Comparison of ENCODE assay signal across 27 mouse cellular contexts in genomic region chr4:126081601-126082000, GRCm38 (mm10). TPM values are rescaled to one million over a fixed set of nuclear protein-coding genes. Genes with fewer than 3 reads are reported as not detected.
DNase-seq lines count a peak whose midpoint lies in the region; ATAC-seq and TF ChIP-seq lines count a peak whose summit lies in the region.
"Had no signal": no experiment of that assay in that cellular context is flagged by ENCODE, and none has a peak within 500 bp of the region (broad histone marks: within the 10 kb centered on the region; RNA-seq: fewer than 3 reads in every experiment).

No protein-coding gene starts in this region.

- no peak overlapping the region for H3K4me2 ChIP-seq in intestine, embryonic 15.5 days (replicated peaks)

- 94% methylated on average over 1 of the region's 1 CpGs for WGBS in intestine, embryonic 15.5 days

- H3K36me3 ChIP-seq in intestine, embryonic 15.5 days, result no peaks in the 10 kb centered on the region
- H3K36me3 ChIP-seq: G1E had no signal

- H3K4me3 ChIP-seq in gastrocnemius, adult 2 months, result no peak overlapping the region
- no peak overlapping the region for H3K4me3 ChIP-seq in intestine, embryonic 15.5 days (replicated peaks)

- no peak for TF ChIP-seq CTCF in gastrocnemius, adult 2 months (IDR thresholded peaks at IDR 0.05)

- H3K27me3 ChIP-seq in intestine, embryonic 15.5 days (replicated peaks), result no peaks in the 10 kb centered on the region
- H3K27me3 ChIP-seq: CH12.LX, Patski had no signal

- intact Hi-C loops in gastrocnemius, adult 2 months (cut with DNase I), result no loop called here

- no peaks in the 10 kb centered on the region; the same call in 1 of the 2 replicates for H3K4me1 ChIP-seq in intestine, embryonic 15.5 days (replicated peaks)

- ATAC-seq in intestine, embryonic 15.5 days, result no peak
- ATAC-seq in erythroid progenitor cell, adult 5-6 weeks (replicated peaks; ENCODE audit: low FRiP score, poor library complexity, severe bottlenecking), result no peak
- ATAC-seq: activated CD4-positive, CD25-positive, alpha-beta regulatory T cell, adult 4 months; CD4-positive, CD25-positive, alpha-beta regulatory T cell, adult 4 months; Patski had no signal

- peak; percentile 1 for DNase-seq in gastrocnemius, adult 2 months
- DNase-seq in gastrocnemius, postnatal 10 days, result no peak
- DNase-seq in ES-CJ7 (ENCODE audit: low read depth, low spot score) (peak; percentile 63), R1 (ENCODE audit: low read depth, low spot score) (peak; percentile 85), ZHBTc4 (ENCODE audit: low read depth, low spot score) (peak; percentile 80)
- DNase-seq in adrenal gland, postnatal 25 days, result no peak
- DNase-seq: adrenal gland, adult 2 months; adrenal gland, adult 8-10 months; adrenal gland, postnatal 10 days; adrenal gland, postnatal 14 days; adrenal gland, postnatal 36 days; B cell, adult 2 months; cerebellum, adult 11 months; cerebellum, adult 11-12 months; cerebellum, adult 18-20 months; cerebellum, adult 2 months; cerebellum, adult 8-10 months; cerebellum, adult 9-10 months had no signal

- no peak overlapping the region for H3K9ac ChIP-seq in intestine, embryonic 15.5 days

- H3K9me3 ChIP-seq in intestine, embryonic 15.5 days, result no peaks in the 10 kb centered on the region
- H3K9me3 ChIP-seq: G1E had no signal

- H3K27ac ChIP-seq in gastrocnemius, adult 2 months, result no peak overlapping the region
- no peak overlapping the region for H3K27ac ChIP-seq in intestine, embryonic 15.5 days

RNA-seq across cellular contexts. Expression of gene Lsm10, which starts 14.8 kb away (rescaled TPM):
- 1 to 10 TPM; 7.3 to 7.4 TPM for total RNA-seq in gastrocnemius, adult 2 months (2021)
- total RNA-seq in gastrocnemius, postnatal 10 days (2021), result 10 to 100 TPM in 1 of 2 experiments, 1 to 10 TPM in 1; 8.0 to 10.8 TPM
- polyA plus RNA-seq in intestine, embryonic 15.5 days (2015; fragmentation: Nextera tagmentation; extraction: Ambion mirVana), result 55.3 TPM in 2 replicates
- 18.0 and 73.2 TPM in 2 replicates for total RNA-seq in erythroid progenitor cell, adult 5-6 weeks (2015; ENCODE audit: low replicate concordance)
- 2.2 and 4.1 TPM in 2 replicates for total RNA-seq in erythroid progenitor cell, adult 5-6 weeks (2017; ENCODE audit: low replicate concordance)
- 45.4 and 48.0 TPM in 2 replicates for total RNA-seq in adrenal gland, postnatal 25 days (2021)

RNA-seq across cellular contexts. Expression of gene Stk40, which starts 22.2 kb away (rescaled TPM):
- 100 to 1,000 TPM; 102 to 108 TPM for total RNA-seq in gastrocnemius, adult 2 months (2021)
- 10 to 100 TPM; 28.8 to 39.5 TPM for total RNA-seq in gastrocnemius, postnatal 10 days (2021)
- polyA plus RNA-seq in intestine, embryonic 15.5 days (2015; fragmentation: Nextera tagmentation; extraction: Ambion mirVana), result 29.5 and 32.1 TPM in 2 replicates
- 4.7 and 10.1 TPM in 2 replicates for total RNA-seq in erythroid progenitor cell, adult 5-6 weeks (2015; ENCODE audit: low replicate concordance)
- total RNA-seq in erythroid progenitor cell, adult 5-6 weeks (2017; ENCODE audit: low replicate concordance), result 2.4 and 6.4 TPM in 2 replicates
- total RNA-seq in adrenal gland, postnatal 25 days (2021), result 41.2 and 43.1 TPM in 2 replicates

RNA-seq across cellular contexts. Expression of gene Oscp1, which starts 23.2 kb away (rescaled TPM):
- 1 to 10 TPM; 2.3 to 3.7 TPM for total RNA-seq in gastrocnemius, adult 2 months (2021)
- total RNA-seq in gastrocnemius, postnatal 10 days (2021), result 1 to 10 TPM; 2.9 to 3.5 TPM
- 8.9 and 11.0 TPM in 2 replicates for polyA plus RNA-seq in intestine, embryonic 15.5 days (2015; fragmentation: Nextera tagmentation; extraction: Ambion mirVana)
- 1.3 and 14.8 TPM in 2 replicates for total RNA-seq in erythroid progenitor cell, adult 5-6 weeks (2015; ENCODE audit: low replicate concordance)
- total RNA-seq in erythroid progenitor cell, adult 5-6 weeks (2017; ENCODE audit: low replicate concordance), result 5.6 and 8.9 TPM in 2 replicates
- 7.2 and 12.2 TPM in 2 replicates for total RNA-seq in adrenal gland, postnatal 25 days (2021)

RNA-seq across cellular contexts. Expression of gene Mrps15, which starts 34.9 kb away (rescaled TPM):
- 10 to 100 TPM; 72.3 to 86.8 TPM for total RNA-seq in gastrocnemius, adult 2 months (2021)
- 10 to 100 TPM; 59.0 to 61.2 TPM for total RNA-seq in gastrocnemius, postnatal 10 days (2021)
- polyA plus RNA-seq in intestine, embryonic 15.5 days (2015; fragmentation: Nextera tagmentation; extraction: Ambion mirVana), result 142 and 166 TPM in 2 replicates
- 22.6 and 42.9 TPM in 2 replicates for total RNA-seq in erythroid progenitor cell, adult 5-6 weeks (2015; ENCODE audit: low replicate concordance)
- 15.5 and 28.0 TPM in 2 replicates for total RNA-seq in erythroid progenitor cell, adult 5-6 weeks (2017; ENCODE audit: low replicate concordance)
- total RNA-seq in adrenal gland, postnatal 25 days (2021), result 74.4 and 98.0 TPM in 2 replicates

RNA-seq across cellular contexts. Expression of gene Csf3r, which starts 57.3 kb away (rescaled TPM):
- under 1 TPM; 0.17 to 0.26 TPM for total RNA-seq in gastrocnemius, adult 2 months (2021)
- 1 to 10 TPM in 1 of 2 experiments, not detected in 1; 1.1 TPM for total RNA-seq in gastrocnemius, postnatal 10 days (2021)
- 0.85 and 1.1 TPM in 2 replicates for polyA plus RNA-seq in intestine, embryonic 15.5 days (2015; fragmentation: Nextera tagmentation; extraction: Ambion mirVana)
- 33.2 and 46.1 TPM in 2 replicates for total RNA-seq in erythroid progenitor cell, adult 5-6 weeks (2015; ENCODE audit: low replicate concordance)
- 11.7 and 14.2 TPM in 2 replicates for total RNA-seq in erythroid progenitor cell, adult 5-6 weeks (2017; ENCODE audit: low replicate concordance)
- total RNA-seq in adrenal gland, postnatal 25 days (2021), result 0.88 and 1.5 TPM in 2 replicates
- total RNA-seq: CH12.LX, MEL had no signal
- polyA plus RNA-seq: C2C12; CD4-positive, CD25-positive, alpha-beta regulatory T cell, adult 4 months; Patski had no signal

Comparison
In these comparisons a context has a peak if more than half of its experiments do, and no peak if none do; other contexts are left out.
1. DNase-seq: peak in gastrocnemius, adult 2 months (single experiment), ES-CJ7 (single experiment), R1 (single experiment) and ZHBTc4 (single experiment); none in gastrocnemius, postnatal 10 days (single experiment) and adrenal gland, postnatal 25 days (single experiment).